Mouse (Mus musculus) heart, postnatal 14 days (tissue): ENCODE measurements around the gene Psap. TPM values are rescaled to one million over a fixed set of nuclear protein-coding genes. Genes with fewer than 3 reads are reported as not detected.
"Not testable (repeated sequence)": the region's sequence is repeated elsewhere in the genome, so short reads cannot be mapped to it uniquely, and the experiment has no call there.

Source experiments
- DNase-seq, 2 experiments: peaks; one replicate each; pipeline ENCODE4 v3.0.0; 2021 to 2022
- intact Hi-C: fragments of 180-260 bp; cut with DNase I; formaldehyde crosslinking; loops from one replicate; pipeline ENCODE4 v1.15.1; 2025
- long read RNA-seq, 2 experiments: library from polyadenylated mRNA; stranded (forward); transcript quantifications; one replicate each; pipeline ENCODE4 v2.0.0; 2021
- total RNA-seq, 2 experiments: library from RNA; stranded (reverse); gene quantifications; 2 replicates each; pipeline ENCODE4 v1.2.3; 2021

Psap gene
- total RNA-seq = 100 to 1,000 TPM; 904 to 976 TPM
- long read RNA-seq, experiment 1, transcript Psap-201 (14 exons, 2,654 nt) = major isoform, 53 of 152 reads
- long read RNA-seq, experiment 1, transcript Psap-202 (14 exons, 2,646 nt) = minor isoform, 26 of 152 reads
- long read RNA-seq, experiment 1, partial matches to known transcripts = 51 of 152 reads
- long read RNA-seq, experiment 1, other reads (novel, unspliced or antisense) = 22 of 152 reads
- long read RNA-seq, experiment 2, transcript Psap-202 (14 exons, 2,646 nt) = minor isoform, 27 of 140 reads
- long read RNA-seq, experiment 2, transcript Psap-201 (14 exons, 2,654 nt) = major isoform, 49 of 140 reads
- long read RNA-seq, experiment 2, partial matches to known transcripts = 44 of 140 reads
- long read RNA-seq, experiment 2, other reads (novel, unspliced or antisense) = 20 of 140 reads

GRCm38 (mm10) chr10:60277207-60278005 is at the start of gene Psap:
Gene Psap (plus strand): TSS chr10:60277627.
- DNase-seq = peak; percentile 97 to 98
- intact Hi-C loops = no loop called here

- DNase-seq = no peak
- intact Hi-C loops = no loop called here
These were observed 49.8 kb upstream of the Psap start for GRCm38 (mm10) chr10:60227666-60228065.

- intact Hi-C loops = no loop called here
These were observed 48.3 kb upstream of the Psap start for GRCm38 (mm10) chr10:60229113-60229512.

GRCm38 (mm10) chr10:60230321-60231088 is 46.9 kb upstream of the Psap start:
- intact Hi-C loops = no loop called here
- DNase-seq = no peak

More at GRCm38 (mm10) chr10:60229113-60229512, 48.3 kb upstream of the Psap start:
- DNase-seq = no peak

- intact Hi-C loops = no loop called here
- no peak for DNase-seq
These were observed 43.4 kb upstream of the Psap start for GRCm38 (mm10) chr10:60234006-60234405.

GRCm38 (mm10) chr10:60235876-60236275 is 41.6 kb upstream of the Psap start:
- DNase-seq = not testable (repeated sequence)
- intact Hi-C loops = loop anchor here (2.0 kb wide), 2 partner anchors 45 to 87 kb away; no protein-coding TSS in a partner anchor

GRCm38 (mm10) chr10:60237475-60238154 is 39.8 kb upstream of the Psap start:
- peak; percentile 57 to 71 for DNase-seq

GRCm38 (mm10) chr10:60240416-60240815 is 37.0 kb upstream of the Psap start:
- DNase-seq = no peak
- intact Hi-C loops = no loop called here

More at GRCm38 (mm10) chr10:60237475-60238154, 39.8 kb upstream of the Psap start:
- intact Hi-C loops = loop anchor here (2.0 kb wide), 2 partner anchors 47 to 89 kb away; no protein-coding TSS in a partner anchor

- DNase-seq = no peak
- intact Hi-C loops = loop anchor here (2.0 kb wide), 2 partner anchors 53 to 95 kb away; no protein-coding TSS in a partner anchor
These were observed 33.5 kb upstream of the Psap start for GRCm38 (mm10) chr10:60243941-60244340.

- DNase-seq = peak; percentile 89 to 95
- intact Hi-C loops = loop anchor here (2.0 to 5.0 kb wide), 3 partner anchors 54 to 353 kb away; no protein-coding TSS in a partner anchor
These were observed 32.4 kb upstream of the Psap start for GRCm38 (mm10) chr10:60245041-60245440.

- DNase-seq = no peak
These were observed 31.8 kb upstream of the Psap start for GRCm38 (mm10) chr10:60245635-60246034.

GRCm38 (mm10) chr10:60246519-60246918 is 30.9 kb upstream of the Psap start:
- intact Hi-C loops = loop anchor here (5.0 kb wide), 1 partner anchor 354 kb away; no protein-coding TSS in a partner anchor

More at GRCm38 (mm10) chr10:60245635-60246034, 31.8 kb upstream of the Psap start:
- intact Hi-C loops = loop anchor here (2.0 to 5.0 kb wide), 3 partner anchors 55 to 353 kb away; no protein-coding TSS in a partner anchor

GRCm38 (mm10) chr10:60248345-60248744 is 29.1 kb upstream of the Psap start:
- DNase-seq = not testable (repeated sequence)
- intact Hi-C loops = loop anchor here (5.0 kb wide), 1 partner anchor 356 kb away; no protein-coding TSS in a partner anchor

More at GRCm38 (mm10) chr10:60246519-60246918, 30.9 kb upstream of the Psap start:
- peak; percentile 51 to 66 for DNase-seq

GRCm38 (mm10) chr10:60250426-60250965 is 26.9 kb upstream of the Psap start:
- DNase-seq = no peak
- intact Hi-C loops = no loop called here

GRCm38 (mm10) chr10:60252187-60252586 is 25.2 kb upstream of the Psap start:
- intact Hi-C loops = no loop called here
- no peak for DNase-seq

GRCm38 (mm10) chr10:60252606-60253005 is 24.8 kb upstream of the Psap start:
- intact Hi-C loops = no loop called here
- DNase-seq = no peak

GRCm38 (mm10) chr10:60256088-60256487 is 21.3 kb upstream of the Psap start:
- no peak for DNase-seq
- intact Hi-C loops = no loop called here

GRCm38 (mm10) chr10:60257261-60257825 is 20.1 kb upstream of the Psap start:
- intact Hi-C loops = no loop called here
- DNase-seq = no peak
